Mouse (Mus musculus) hindbrain, embryonic 10.5 days (tissue): Measurements from ENCODE around the gene Cog4. TPM values are rescaled to one million over a fixed set of nuclear protein-coding genes. Genes with fewer than 3 reads are reported as not detected.
A peak's percentile ranks its signal among the peaks of the same experiment; 100 is the strongest.

Experiments used
- DNase-seq: peaks from one replicate; pipeline ENCODE4 v3.0.0-alpha.2; 2017; ENCODE audit warnings: low spot score
- H3K27ac ChIP-seq: fragments of 300-500 bp; sonication (generic); 2 replicates; pipeline ENCODE4 v1.5.1; 2016; ENCODE audit warnings: mild to moderate bottlenecking, moderate library complexity
- H3K27me3 ChIP-seq: fragments of 300-500 bp; sonication (generic); 2 replicates; pipeline ENCODE4 v1.6.1; 2016; ENCODE audit warnings: mild to moderate bottlenecking; ENCODE audit not compliant: poor library complexity, insufficient read depth, severe bottlenecking
- H3K36me3 ChIP-seq: fragments of 300-500 bp; sonication (generic); 2 replicates; pipeline ENCODE4 v1.6.1; 2016; ENCODE audit warnings: mild to moderate bottlenecking, moderate library complexity
- H3K4me1 ChIP-seq: fragments of 300-500 bp; sonication (generic); replicated peaks from 2 replicates; pipeline ENCODE4 v1.6.1; 2016; ENCODE audit warnings: mild to moderate bottlenecking
- H3K4me3 ChIP-seq: fragments of 300-500 bp; sonication (generic); 2 replicates; pipeline ENCODE4 v1.5.1; 2016; ENCODE audit warnings: mild to moderate bottlenecking, moderate library complexity
- H3K9me3 ChIP-seq: fragments of 300-500 bp; sonication (generic); 2 replicates; pipeline ENCODE4 v1.6.1; 2016; ENCODE audit warnings: mild to moderate bottlenecking, moderate library complexity
- WGBS: fragments of 180-500 bp; shearing (Covaris S2); methylation state at CpG from one replicate; pipeline ENCODE4 v1.1.7; 2016; 5-methylcytosine and 5-hydroxymethylcytosine counted together
- polyA plus RNA-seq: library from polyadenylated mRNA; unstranded; fragments of >200 nt; fragmentation: Nextera tagmentation; extraction: Ambion mirVana; gene quantifications from 2 replicates; pipeline ENCODE4 v1.2.1, GENCODE M21; 2016

The Cog4 gene
- polyA plus RNA-seq, 1 experiment from 2014 or later, result 70.0 TPM

- peaks cover 88% of the 10 kb centered on the region for H3K36me3 ChIP-seq
- WGBS, result 91% methylated on average over 3 of the region's 3 CpGs
Measured at GRCm38 (mm10) chr8:110886634-110887033, 40.2 kb downstream of the Cog4 start.

GRCm38 (mm10) chr8:110887551-110887950, 41.2 kb downstream of the Cog4 start:
- Histone ChIP-seq H3K27me3 (no peaks in the 10 kb centered on the region), H3K27ac (no peak overlapping the region), H3K36me3 (peaks cover 84% of the 10 kb centered on the region), H3K4me1 (peaks cover 9% of the 10 kb centered on the region), H3K4me3 (no peak overlapping the region), H3K9me3 (no peaks in the 10 kb centered on the region)
- DNase-seq, result no peak
- WGBS, result 88% methylated on average over 10 of the region's 10 CpGs

More at GRCm38 (mm10) chr8:110886634-110887033, 40.2 kb downstream of the Cog4 start:
- H3K9me3 ChIP-seq, result no peaks in the 10 kb centered on the region
- no peak for DNase-seq
- no peak overlapping the region for H3K4me3 ChIP-seq
- peaks cover 9% of the 10 kb centered on the region for H3K4me1 ChIP-seq
- no peaks in the 10 kb centered on the region for H3K27me3 ChIP-seq
- H3K27ac ChIP-seq, result no peak overlapping the region

- peaks cover 9% of the 10 kb centered on the region for H3K4me1 ChIP-seq
- no peak for DNase-seq
- no peak overlapping the region for H3K4me3 ChIP-seq
- WGBS, result 94% methylated on average over 8 of the region's 8 CpGs
- no peak overlapping the region for H3K27ac ChIP-seq
- no peaks in the 10 kb centered on the region for H3K27me3 ChIP-seq
- H3K9me3 ChIP-seq, result no peaks in the 10 kb centered on the region
- peaks cover 84% of the 10 kb centered on the region for H3K36me3 ChIP-seq
Measured at GRCm38 (mm10) chr8:110888441-110888840, 42.0 kb downstream of the Cog4 start.

- Histone ChIP-seq H3K4me3 (no peak overlapping the region), H3K27me3 (no peaks in the 10 kb centered on the region), H3K27ac (no peak overlapping the region), H3K36me3 (peaks cover 84% of the 10 kb centered on the region), H3K9me3 (no peaks in the 10 kb centered on the region), H3K4me1 (peaks cover 9% of the 10 kb centered on the region)
- WGBS, result 93% methylated on average over 16 of the region's 16 CpGs
- no peak for DNase-seq
Measured at GRCm38 (mm10) chr8:110888860-110889259, 42.5 kb downstream of the Cog4 start.

GRCm38 (mm10) chr8:110889904-110890470, 43.6 kb downstream of the Cog4 start:
- peak; percentile 36 for DNase-seq
- Histone ChIP-seq H3K9me3 (no peaks in the 10 kb centered on the region), H3K27ac (0 out of 2 replicates have a peak overlapping the region, but pooled peaks have one; percentile 3), H3K27me3 (no peaks in the 10 kb centered on the region), H3K4me3 (no peak overlapping the region; the same call in 1 of the 2 replicates), H3K36me3 (peaks cover 83% of the 10 kb centered on the region), H3K4me1 (peaks cover 9% of the 10 kb centered on the region)
- WGBS, result 66% methylated on average over 12 of the region's 12 CpGs

GRCm38 (mm10) chr8:110892040-110892439, 45.6 kb downstream of the Cog4 start:
- no peak for DNase-seq
- H3K36me3 ChIP-seq, result peaks cover 69% of the 10 kb centered on the region

GRCm38 (mm10) chr8:110892913-110893312, 46.5 kb downstream of the Cog4 start:
- WGBS, result 90% methylated on average over 2 of the region's 2 CpGs
- Histone ChIP-seq H3K9me3 (no peaks in the 10 kb centered on the region), H3K27ac (no peak overlapping the region), H3K4me1 (peaks cover 9% of the 10 kb centered on the region), H3K36me3 (peaks cover 64% of the 10 kb centered on the region), H3K4me3 (no peak overlapping the region), H3K27me3 (no peaks in the 10 kb centered on the region)
- DNase-seq, result no peak

More at GRCm38 (mm10) chr8:110892040-110892439, 45.6 kb downstream of the Cog4 start:
- Histone ChIP-seq H3K27ac (no peak overlapping the region), H3K9me3 (no peaks in the 10 kb centered on the region), H3K4me1 (peaks cover 9% of the 10 kb centered on the region), H3K27me3 (no peaks in the 10 kb centered on the region), H3K4me3 (no peak overlapping the region)
- WGBS, result 88% methylated on average over 7 of the region's 7 CpGs

- no peak overlapping the region for H3K27ac ChIP-seq
- H3K36me3 ChIP-seq, result peaks cover 63% of the 10 kb centered on the region
- no peak overlapping the region for H3K4me3 ChIP-seq
- H3K9me3 ChIP-seq, result no peaks in the 10 kb centered on the region
- H3K4me1 ChIP-seq, result peaks cover 5% of the 10 kb centered on the region
- DNase-seq, result no peak
- no peaks in the 10 kb centered on the region for H3K27me3 ChIP-seq
- 84% methylated on average over 10 of the region's 10 CpGs for WGBS
Measured at GRCm38 (mm10) chr8:110894851-110895250, 48.5 kb downstream of the Cog4 start.

- Histone ChIP-seq H3K9me3 (no peaks in the 10 kb centered on the region), H3K27me3 (no peaks in the 10 kb centered on the region), H3K4me3 (no peak overlapping the region), H3K36me3 (peaks cover 59% of the 10 kb centered on the region), H3K27ac (no peak overlapping the region), H3K4me1 (peaks cover under 1% of the 10 kb centered on the region)
- WGBS, result 84% methylated on average over 9 of the region's 9 CpGs
- no peak for DNase-seq
Measured at GRCm38 (mm10) chr8:110895254-110895653, 48.9 kb downstream of the Cog4 start.

- 94% methylated on average over 13 of the region's 13 CpGs for WGBS
- peaks cover 55% of the 10 kb centered on the region for H3K36me3 ChIP-seq
- H3K27me3 ChIP-seq, result no peaks in the 10 kb centered on the region
- H3K4me3 ChIP-seq, result no peak overlapping the region
- H3K27ac ChIP-seq, result no peak overlapping the region
- no peaks in the 10 kb centered on the region for H3K9me3 ChIP-seq
- 0 out of 2 replicates have a peak, but pooled peaks cover 2% of the 10 kb centered on the region for H3K4me1 ChIP-seq
- no peak for DNase-seq
Measured at GRCm38 (mm10) chr8:110895812-110896211, 49.4 kb downstream of the Cog4 start.

- no peaks in the 10 kb centered on the region for H3K9me3 ChIP-seq
- 91% methylated on average over 6 of the region's 6 CpGs for WGBS
- DNase-seq, result no peak
- H3K4me3 ChIP-seq, result no peak overlapping the region
- H3K36me3 ChIP-seq, result peaks cover 50% of the 10 kb centered on the region
- H3K27ac ChIP-seq, result no peak overlapping the region
- H3K4me1 ChIP-seq, result peaks cover 15% of the 10 kb centered on the region
- H3K27me3 ChIP-seq, result no peaks in the 10 kb centered on the region
Measured at GRCm38 (mm10) chr8:110897495-110897894, 51.1 kb downstream of the Cog4 start.

- no peak for DNase-seq
- no peak overlapping the region; the same call in 1 of the 2 replicates for H3K4me3 ChIP-seq
- H3K4me1 ChIP-seq, result peaks cover 15% of the 10 kb centered on the region
- WGBS, result 84% methylated on average over 3 of the region's 3 CpGs
- peaks cover 20% of the 10 kb centered on the region for H3K36me3 ChIP-seq
- H3K27me3 ChIP-seq, result no peaks in the 10 kb centered on the region
- no peaks in the 10 kb centered on the region for H3K9me3 ChIP-seq
- H3K27ac ChIP-seq, result no peak overlapping the region
Measured at GRCm38 (mm10) chr8:110901056-110901455, 54.7 kb downstream of the Cog4 start.

GRCm38 (mm10) chr8:110901839-110902578, 55.6 kb downstream of the Cog4 start, which contains the start of gene Fuk:
Fuk (minus strand) TSS chr8:110902488.
- Histone ChIP-seq H3K27ac (peak within 1 kb of the TSS; percentile 85), H3K9me3 (no peaks in the 10 kb centered on the region), H3K27me3 (no peaks in the 10 kb centered on the region), H3K4me3 (peak within 1 kb of the TSS; percentile 85), H3K36me3 (peaks cover 20% of the 10 kb centered on the region), H3K4me1 (peaks cover 15% of the 10 kb centered on the region)
- WGBS, result 3% methylated on average over 30 of the region's 30 CpGs
- peak; percentile 75 for DNase-seq
